Mouse (Mus musculus) lung, postnatal 0 days (tissue): ENCODE measurements around the gene Fam89b.

Experiments
- CTCF ChIP-seq: IDR thresholded peaks from 2 replicates; pipeline ENCODE4 v1.5.1; 2016; ENCODE audit warnings: antibody characterized with exemption, mild to moderate bottlenecking
- EP300 ChIP-seq: IDR thresholded peaks from 2 replicates; pipeline ENCODE4 v1.6.1; 2016; ENCODE audit warnings: antibody characterized with exemption, mild to moderate bottlenecking, control low read depth

GRCm38 (mm10) chr19:5740320-5741317 lies 11.2 kb upstream of the Fam89b start, which contains the start of gene Ltbp3:
- TF ChIP-seq CTCF (no peak), EP300 (peak; percentile 72)
